Mouse (Mus musculus) v-Abl transformed pro-B cells (cell line): ENCODE results near the gene Kcnq4.

Experiments used
- in situ Hi-C, 2 experiments: fragments of 400-800 bp; cut with MboI; formaldehyde crosslinking; loops; one replicate each; pipeline ENCODE4 v1.15.1; 2025; ENCODE audit not compliant: unreplicated experiment in 2 of 2

Kcnq4 gene

GRCm38 (mm10) chr4:120747941-120748866 is at the start of gene Kcnq4:
Gene Kcnq4, minus strand, starts transcription at chr4:120748612.
- in situ Hi-C loops: no loop called here

GRCm38 (mm10) chr4:120796687-120797086 is 48.3 kb upstream of the Kcnq4 start:
- in situ Hi-C loops: no loop called here

GRCm38 (mm10) chr4:120795646-120796045 is 47.2 kb upstream of the Kcnq4 start:
- in situ Hi-C loops: no loop called here

GRCm38 (mm10) chr4:120792918-120793317 is 44.5 kb upstream of the Kcnq4 start:
- in situ Hi-C loops: no loop called here

GRCm38 (mm10) chr4:120790027-120790426 is 41.6 kb upstream of the Kcnq4 start:
- in situ Hi-C loops: no loop called here

- in situ Hi-C loops: loop anchor here in 1 of 2 experiments (10.0 kb wide), 2 partner anchors 149 to 371 kb away; no protein-coding TSS in a partner anchor
Measured at GRCm38 (mm10) chr4:120755801-120756200, 7.4 kb upstream of the Kcnq4 start.

GRCm38 (mm10) chr4:120755299-120755698 is 6.9 kb upstream of the Kcnq4 start:
- in situ Hi-C loops: loop anchor here in 1 of 2 experiments (10.0 kb wide), 2 partner anchors 150 to 370 kb away; no protein-coding TSS in a partner anchor

GRCm38 (mm10) chr4:120749601-120750000 is 1.2 kb upstream of the Kcnq4 start:
- in situ Hi-C loops: no loop called here

GRCm38 (mm10) chr4:120747243-120747792 is 1.1 kb downstream of the Kcnq4 start:
- in situ Hi-C loops: no loop called here

GRCm38 (mm10) chr4:120746552-120747150 is 1.8 kb downstream of the Kcnq4 start:
- in situ Hi-C loops: no loop called here

GRCm38 (mm10) chr4:120745731-120746551 is 2.5 kb downstream of the Kcnq4 start:
- in situ Hi-C loops: no loop called here

GRCm38 (mm10) chr4:120743636-120744035 is 4.8 kb downstream of the Kcnq4 start:
- in situ Hi-C loops: no loop called here

GRCm38 (mm10) chr4:120741303-120741702 is 7.1 kb downstream of the Kcnq4 start:
- in situ Hi-C loops: no loop called here

GRCm38 (mm10) chr4:120734012-120734622 is 14.3 kb downstream of the Kcnq4 start:
- in situ Hi-C loops: no loop called here

- in situ Hi-C loops: no loop called here
Measured at GRCm38 (mm10) chr4:120732737-120733136, 15.7 kb downstream of the Kcnq4 start.

GRCm38 (mm10) chr4:120731030-120731644 is 17.3 kb downstream of the Kcnq4 start:
- in situ Hi-C loops: no loop called here

- in situ Hi-C loops: no loop called here
Measured at GRCm38 (mm10) chr4:120730574-120730973, 17.8 kb downstream of the Kcnq4 start.

- in situ Hi-C loops: no loop called here
Measured at GRCm38 (mm10) chr4:120730146-120730545, 18.3 kb downstream of the Kcnq4 start.

GRCm38 (mm10) chr4:120729441-120729840 is 19.0 kb downstream of the Kcnq4 start:
- in situ Hi-C loops: no loop called here

GRCm38 (mm10) chr4:120727842-120728241 is 20.6 kb downstream of the Kcnq4 start:
- in situ Hi-C loops: no loop called here
